Mouse (Mus musculus): ENCODE measurements at regions not wholly inside any gene's neighbourhood (a gene's known extent, or its start where the extent isn't known, plus 50 kb on each side); places are given as distances from the start of the nearest gene placed in this dataset.

DNA sequence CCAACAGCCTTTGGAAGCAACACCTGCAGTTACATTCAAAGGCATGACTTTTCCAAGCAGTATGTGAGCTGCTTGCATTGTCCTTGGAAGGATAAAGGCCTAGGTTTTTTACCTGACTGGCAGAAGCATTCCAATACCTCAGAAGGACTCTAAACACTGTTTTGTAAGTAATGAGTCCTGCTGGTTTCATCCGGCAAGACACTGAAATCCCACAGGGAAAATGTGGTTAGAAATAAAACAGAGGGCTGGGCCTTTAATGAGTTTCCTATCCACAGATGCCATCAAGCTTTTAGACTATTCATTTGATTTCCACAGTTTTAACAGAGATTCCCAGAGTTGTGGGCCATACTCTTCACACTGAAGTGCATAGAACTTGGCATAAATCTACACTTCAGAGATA lies 461.6 kb downstream of the Prkd1 start:
- TF ChIP-seq POLR2A (IDR thresholded peaks at IDR 0.05; ENCODE audit: low read depth, low read length) (no peak), CTCF (conservative IDR thresholded peaks at IDR 0.05; ENCODE audit: insufficient read depth, insufficient read length, low read depth, low read length) (no peak)
